Mouse (Mus musculus) kidney, adult 11 months (tissue): ENCODE results near the gene Lce3d.

ENCODE experiments used
- DNase-seq: peaks from one replicate; pipeline ENCODE4 v3.0.0; 2022

Lce3d gene

GRCm38 (mm10) chr3:92957090-92957489 lies at the start of gene Lce3d:
Lce3d (plus strand) TSS chr3:92957390.
- no peak for DNase-seq

GRCm38 (mm10) chr3:92907571-92907970 lies 49.6 kb upstream of the Lce3d start:
- no peak for DNase-seq

- DNase-seq, result no peak
Measured at GRCm38 (mm10) chr3:92920364-92920763, 36.8 kb upstream of the Lce3d start.

- no peak for DNase-seq
Measured at GRCm38 (mm10) chr3:92926130-92926529, 31.1 kb upstream of the Lce3d start, which contains the start of gene Lce3a. Lce3a (minus strand) TSS chr3:92926230.

GRCm38 (mm10) chr3:92932679-92933078 lies 24.5 kb upstream of the Lce3d start, which contains the start of gene Lce3b:
Lce3b (plus strand) TSS chr3:92932979.
- DNase-seq, result no peak

GRCm38 (mm10) chr3:92944186-92944585 lies 13.0 kb upstream of the Lce3d start, which contains the start of gene Lce3c:
Lce3c (plus strand) TSS chr3:92944486.
- DNase-seq, result no peak

GRCm38 (mm10) chr3:92966761-92967160 lies 9.6 kb downstream of the Lce3d start, which contains the start of gene Lce3e:
Lce3e (plus strand) TSS chr3:92967061.
- DNase-seq, result no peak

- DNase-seq, result no peak
Measured at GRCm38 (mm10) chr3:92978484-92978883, 21.3 kb downstream of the Lce3d start.

GRCm38 (mm10) chr3:92991926-92992325 lies 34.7 kb downstream of the Lce3d start, which contains the start of gene Lce3f:
Lce3f (plus strand) TSS chr3:92992226.
- DNase-seq, result no peak

- DNase-seq, result peak; percentile 28
Measured at GRCm38 (mm10) chr3:92998691-92999090, 41.5 kb downstream of the Lce3d start.

- no peak for DNase-seq
Measured at GRCm38 (mm10) chr3:93000621-93001020, 43.4 kb downstream of the Lce3d start.

GRCm38 (mm10) chr3:93002843-93003242 lies 45.7 kb downstream of the Lce3d start:
- no peak for DNase-seq
